Mouse (Mus musculus): ENCODE data around the gene Lrrc8e. TPM values are rescaled to one million over a fixed set of nuclear protein-coding genes. Genes with fewer than 3 reads are reported as not detected.
"Not testable (repeated sequence)": the region's sequence is repeated elsewhere in the genome, so short reads cannot be mapped to it uniquely, and the experiment has no call there.

Gene Lrrc8e
- total RNA-seq, 4 experiments from 2014 or later: 0.08 TPM; not detected in 3

DNA sequence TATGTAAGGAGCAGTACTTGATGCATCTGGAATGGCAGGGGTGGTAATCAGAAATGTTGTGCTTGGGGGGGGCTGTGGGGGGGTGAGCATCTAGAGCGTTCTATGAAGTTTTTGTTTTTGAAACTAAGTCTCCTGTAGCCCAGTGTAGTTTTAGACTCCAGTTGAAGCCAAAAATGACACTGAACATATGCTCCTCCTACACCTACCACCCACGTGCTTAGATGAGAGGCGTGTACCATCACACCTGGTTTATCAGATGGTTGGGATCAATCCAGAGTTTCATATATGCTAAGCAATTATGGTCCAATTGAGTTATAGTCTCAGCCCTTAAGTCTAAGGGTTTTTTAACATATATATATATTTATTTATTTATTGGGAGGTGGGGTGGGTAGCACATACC, 7.0 kb upstream of the Lrrc8e start:
- no peak for DNase-seq (ENCODE audit: low spot score in 2 of 2)

DNA sequence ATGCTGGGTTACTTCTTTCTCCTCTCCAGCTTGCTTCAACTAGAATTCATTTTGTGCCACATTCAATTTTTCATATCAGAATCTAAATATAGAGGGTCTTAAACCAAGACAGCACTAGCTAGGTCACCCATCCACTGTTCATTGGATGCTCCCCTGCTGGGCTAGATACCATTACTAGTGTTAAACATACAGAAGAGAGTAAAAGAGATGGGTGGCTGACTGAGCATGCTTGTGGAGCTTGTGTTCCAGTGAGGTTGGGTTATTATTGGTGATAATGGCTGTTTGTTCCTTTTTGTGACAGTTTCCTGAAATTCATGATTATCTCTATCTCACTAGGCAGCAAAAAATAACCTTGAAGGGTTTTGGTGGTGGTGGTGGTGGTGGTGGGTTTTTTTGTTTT, 4.6 kb upstream of the Lrrc8e start:
- no peak for DNase-seq (ENCODE audit: low spot score in 2 of 2)

DNA sequence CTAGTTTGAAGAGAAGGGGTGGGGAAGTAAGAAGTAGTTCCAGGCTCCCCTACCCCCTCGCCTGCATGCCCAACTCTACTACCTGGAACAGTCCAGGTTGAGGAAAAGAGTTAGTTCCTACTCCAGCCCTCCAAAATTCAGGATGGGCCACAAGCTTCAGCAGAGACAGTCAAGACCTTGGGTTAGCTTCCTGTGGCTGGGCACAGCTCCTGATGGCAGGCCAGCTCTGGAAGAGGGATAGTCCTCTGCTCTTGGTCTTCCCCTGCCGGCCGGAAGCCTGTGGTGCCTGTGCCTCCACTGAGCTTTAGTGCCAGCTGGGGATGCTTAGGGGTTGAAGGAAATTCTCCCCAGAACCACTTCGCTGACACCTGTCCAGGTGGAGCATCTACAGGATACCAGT, 304 bp upstream of the Lrrc8e start:
- no peak for DNase-seq (ENCODE audit: low spot score in 2 of 2)

DNA sequence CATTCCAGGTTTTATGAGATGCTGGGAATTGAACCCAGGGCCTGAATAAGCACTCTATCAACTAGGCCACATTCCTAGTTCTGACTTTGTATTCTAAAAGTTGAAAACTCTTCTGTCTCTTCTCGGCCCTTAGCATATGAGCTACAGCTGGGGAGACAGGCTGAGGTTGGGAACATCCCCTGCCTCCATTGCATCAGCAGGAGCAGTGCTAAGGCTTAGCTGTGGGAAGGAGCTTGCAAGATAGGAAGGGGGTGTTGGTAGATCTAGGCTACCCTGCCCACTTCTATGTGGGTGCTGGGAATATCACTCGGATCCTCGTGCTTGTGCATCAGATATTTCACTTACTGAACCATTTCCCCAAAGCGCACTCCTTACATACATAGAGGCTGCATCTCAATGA, 1.3 kb downstream of the Lrrc8e start:
- no peak for DNase-seq (ENCODE audit: low spot score in 2 of 2)

DNA sequence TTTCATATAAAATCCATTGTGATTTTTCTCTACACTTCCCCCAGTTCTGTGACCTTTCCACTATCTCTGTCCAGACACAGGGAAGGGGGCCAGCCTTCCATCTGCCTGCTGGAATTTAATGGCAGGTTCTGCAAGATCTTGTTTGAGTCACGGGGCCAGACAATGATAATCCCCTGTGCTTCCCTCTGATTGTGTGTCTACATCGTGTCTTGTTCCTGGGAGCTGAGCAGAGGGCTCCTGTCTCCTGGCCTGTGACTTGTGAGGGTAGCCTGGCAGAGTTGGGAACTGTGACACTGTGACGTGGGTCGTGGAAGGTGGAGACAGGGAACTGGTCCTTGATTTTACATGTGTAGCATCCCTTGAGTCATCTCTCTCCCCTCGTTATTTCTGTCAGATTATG, 3.2 kb downstream of the Lrrc8e start:
- DNase-seq (ENCODE audit: low spot score in 2 of 2): no peak

DNA sequence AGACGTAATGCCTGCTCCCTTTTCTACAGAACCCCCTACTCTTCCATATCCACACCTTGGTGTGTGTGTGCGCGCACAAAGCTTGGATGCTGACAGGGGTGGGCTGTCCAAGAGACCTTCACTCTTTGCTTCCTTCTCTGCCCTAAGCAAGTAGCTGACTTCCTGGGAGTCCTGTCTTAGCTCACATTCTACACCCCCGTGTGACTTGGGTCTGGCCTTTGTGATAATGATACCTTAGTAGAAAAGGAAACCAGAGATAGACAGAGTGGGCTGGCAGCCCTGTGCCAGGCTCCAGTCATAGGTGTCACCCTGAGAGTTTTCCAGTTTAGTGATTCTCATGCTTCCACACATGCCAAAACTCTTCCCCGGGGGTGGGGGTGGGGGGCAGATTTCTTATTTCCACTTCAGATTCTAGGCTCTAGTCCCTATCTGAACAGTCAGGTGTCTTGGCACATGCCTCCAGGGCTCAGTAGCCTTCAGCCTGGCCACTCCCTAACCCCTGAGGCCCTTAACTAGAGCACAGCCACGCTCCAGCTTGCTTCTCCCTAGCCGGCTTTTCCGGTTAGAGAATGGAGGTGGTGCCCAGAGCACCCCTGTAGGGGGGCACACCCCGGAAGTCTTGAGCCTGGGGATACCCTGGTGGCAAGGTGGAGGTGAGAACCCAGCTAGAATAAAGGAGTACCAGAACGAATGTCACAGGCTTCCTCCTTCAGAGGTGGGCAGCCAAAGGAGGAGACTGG, 4.2 kb downstream of the Lrrc8e start:
- no peak for DNase-seq (ENCODE audit: low spot score in 2 of 2)

DNA sequence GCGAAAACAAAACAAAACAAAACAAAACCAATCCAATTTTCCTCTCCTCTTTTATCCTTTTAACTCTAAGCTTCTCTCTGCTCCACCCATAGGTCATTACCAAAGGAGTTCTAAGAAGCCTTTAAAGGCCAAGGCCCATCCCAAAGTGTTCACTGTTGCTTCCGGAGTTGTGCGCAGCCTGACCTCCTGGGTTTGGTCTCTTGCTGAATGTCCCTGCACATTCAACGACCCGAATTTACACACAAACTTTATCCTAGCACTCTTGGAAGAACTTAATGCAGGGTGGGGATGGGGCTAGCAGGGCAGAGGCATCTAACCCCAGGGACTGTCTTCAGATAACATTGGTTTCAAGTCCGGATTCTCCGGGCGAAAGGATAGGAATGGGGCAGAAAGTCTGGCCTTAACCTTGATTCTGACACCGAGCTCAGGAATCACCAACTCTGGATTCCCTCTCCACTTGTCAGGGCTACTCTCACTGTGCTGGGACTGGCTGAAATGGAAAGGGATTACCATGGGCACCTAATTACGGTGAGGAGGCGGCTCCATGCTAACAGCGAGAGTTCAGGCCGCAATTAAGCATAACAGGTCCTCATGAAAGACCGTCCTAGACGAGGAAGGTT, 11.3 kb downstream of the Lrrc8e start:
- no peak for DNase-seq (ENCODE audit: low spot score in 2 of 2)

DNA sequence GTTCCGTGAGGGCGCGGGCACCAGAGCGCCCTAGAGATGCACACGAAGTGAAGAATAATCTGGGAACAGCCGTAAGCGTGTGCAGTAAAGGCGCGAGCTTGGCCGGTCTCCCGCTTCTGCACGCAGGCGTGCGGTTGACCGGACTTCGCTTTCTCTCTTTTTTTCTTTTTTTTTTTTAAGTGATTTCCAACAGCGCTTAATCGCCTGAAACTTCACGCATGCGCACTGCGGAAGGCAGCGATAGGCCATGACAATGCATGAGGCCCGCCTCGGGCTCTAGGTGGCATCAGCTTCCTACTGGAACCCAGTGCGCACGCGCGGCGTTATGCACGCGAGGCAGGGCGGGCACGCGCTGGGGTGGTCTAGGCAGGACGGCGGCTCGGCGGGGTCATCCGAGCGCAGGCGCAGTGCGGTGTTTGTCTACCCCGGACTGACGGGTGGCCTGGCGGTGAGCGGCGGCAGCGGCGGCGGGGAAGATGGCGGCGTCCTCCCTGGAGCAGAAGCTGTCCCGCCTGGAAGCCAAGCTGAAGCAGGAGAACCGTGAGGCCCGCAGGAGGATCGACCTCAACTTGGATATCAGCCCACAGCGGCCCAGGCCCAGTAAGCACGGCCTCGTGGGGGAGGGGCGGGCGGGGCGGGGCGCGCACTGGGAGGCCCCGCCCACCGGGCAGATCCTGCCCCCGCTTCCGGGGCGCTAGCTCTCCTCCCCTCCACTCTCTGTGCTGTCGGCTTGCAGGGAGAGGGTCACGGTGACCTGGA, 12.0 kb downstream of the Lrrc8e start, which contains the start of the genes Map2k7 and Gm49320:
Map2k7 (plus strand) TSS at position 307 of the 759 bp plus-strand sequence.
Gm49320 (plus strand) TSS at position 432 of the 759 bp plus-strand sequence.
- DNase-seq (ENCODE audit: low spot score in 2 of 2): peak; percentile 100

DNA sequence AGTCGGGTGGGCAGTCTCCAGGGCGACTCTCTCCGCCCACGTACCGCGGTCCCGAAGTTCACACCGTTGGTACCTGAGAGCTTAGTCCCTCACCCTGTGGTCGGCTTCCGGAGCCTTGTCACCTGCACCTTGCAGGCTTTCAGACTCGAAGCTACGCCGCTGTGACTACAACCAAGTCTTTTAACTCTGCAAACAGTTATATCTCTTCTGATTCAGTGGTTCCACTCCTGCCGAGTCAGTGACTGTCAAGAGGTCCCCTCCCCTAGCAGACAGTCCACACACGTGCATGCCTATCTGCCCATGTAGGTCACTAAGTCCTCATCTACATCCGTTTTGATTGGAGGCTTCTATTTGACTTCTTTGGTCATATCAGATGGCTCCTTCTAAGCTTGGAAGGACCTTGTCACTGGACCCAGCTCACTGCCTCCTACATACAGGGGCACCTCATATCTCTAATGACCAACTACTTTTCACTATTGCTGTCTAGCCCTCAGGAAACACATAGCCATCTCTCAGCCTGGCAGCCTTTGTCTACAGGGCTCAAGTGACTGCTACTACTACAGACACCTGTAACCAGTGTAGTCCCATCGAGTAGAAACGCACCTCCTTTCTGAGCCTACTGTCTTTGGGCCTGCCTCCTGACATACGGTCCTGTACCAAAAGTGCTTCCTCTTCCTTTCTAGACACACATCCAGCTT, 12.7 kb downstream of the Lrrc8e start:
- no peak for DNase-seq (ENCODE audit: low spot score in 2 of 2)

DNA sequence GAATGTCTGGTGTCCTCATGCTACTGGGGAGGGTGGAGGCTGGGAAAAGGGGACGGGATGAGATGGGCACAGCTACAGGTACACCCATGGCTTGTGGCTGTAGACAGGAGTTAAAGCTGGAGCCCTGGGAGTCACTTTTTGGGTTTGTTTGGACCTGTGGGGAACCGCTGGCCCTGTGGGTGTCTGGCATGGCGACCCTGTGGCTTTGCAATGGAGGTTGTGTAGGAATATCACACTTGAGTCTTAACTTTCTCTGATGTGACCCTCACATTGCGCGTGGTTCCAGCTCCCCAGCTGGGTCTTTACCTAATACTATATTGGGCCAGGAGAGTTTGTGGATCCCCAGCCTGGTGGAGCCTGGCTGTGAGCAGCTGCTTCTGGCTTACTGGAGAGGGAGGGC, 18.4 kb downstream of the Lrrc8e start:
- DNase-seq (ENCODE audit: low spot score in 2 of 2): no peak

DNA sequence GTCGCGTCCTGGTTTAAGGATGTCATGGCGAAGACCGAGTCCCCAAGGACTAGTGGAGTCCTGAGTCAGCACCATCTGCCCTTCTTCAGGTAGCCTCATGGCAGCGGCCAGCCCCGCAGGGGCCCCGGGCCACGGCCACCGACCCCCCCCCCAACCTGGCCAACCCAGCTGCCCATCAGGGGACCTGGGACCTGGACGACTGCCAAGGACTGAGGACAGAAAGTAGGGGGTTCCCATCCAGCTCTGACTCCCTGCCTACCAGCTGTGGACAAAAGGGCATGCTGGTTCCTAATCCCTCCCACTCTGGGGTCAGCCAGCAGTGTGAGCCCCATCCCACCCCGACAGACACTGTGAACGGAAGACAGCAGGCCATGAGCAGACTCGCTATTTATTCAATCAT, 19.1 kb downstream of the Lrrc8e start:
- DNase-seq (ENCODE audit: low spot score in 2 of 2): no peak

DNA sequence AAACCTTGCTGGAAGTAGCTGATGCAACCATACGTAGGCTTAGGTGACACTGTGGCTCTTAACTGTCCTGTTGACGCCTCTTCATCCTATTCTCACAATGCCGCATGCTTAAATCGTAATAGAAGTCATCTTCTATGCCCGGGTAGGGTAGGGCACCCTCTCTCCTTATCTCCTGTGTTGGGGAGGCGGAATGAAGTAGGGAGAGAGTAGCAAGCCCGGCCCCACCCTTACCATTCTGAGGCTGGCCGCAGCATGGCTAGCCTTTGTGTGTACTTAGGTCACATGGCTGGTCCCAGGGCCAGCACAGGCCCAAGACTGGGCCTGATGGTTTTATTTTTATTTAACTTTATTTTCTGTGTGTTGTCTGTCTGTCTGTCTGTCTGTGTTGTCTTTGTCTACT, 20.6 kb downstream of the Lrrc8e start:
- DNase-seq (ENCODE audit: low spot score in 2 of 2): no peak

DNA sequence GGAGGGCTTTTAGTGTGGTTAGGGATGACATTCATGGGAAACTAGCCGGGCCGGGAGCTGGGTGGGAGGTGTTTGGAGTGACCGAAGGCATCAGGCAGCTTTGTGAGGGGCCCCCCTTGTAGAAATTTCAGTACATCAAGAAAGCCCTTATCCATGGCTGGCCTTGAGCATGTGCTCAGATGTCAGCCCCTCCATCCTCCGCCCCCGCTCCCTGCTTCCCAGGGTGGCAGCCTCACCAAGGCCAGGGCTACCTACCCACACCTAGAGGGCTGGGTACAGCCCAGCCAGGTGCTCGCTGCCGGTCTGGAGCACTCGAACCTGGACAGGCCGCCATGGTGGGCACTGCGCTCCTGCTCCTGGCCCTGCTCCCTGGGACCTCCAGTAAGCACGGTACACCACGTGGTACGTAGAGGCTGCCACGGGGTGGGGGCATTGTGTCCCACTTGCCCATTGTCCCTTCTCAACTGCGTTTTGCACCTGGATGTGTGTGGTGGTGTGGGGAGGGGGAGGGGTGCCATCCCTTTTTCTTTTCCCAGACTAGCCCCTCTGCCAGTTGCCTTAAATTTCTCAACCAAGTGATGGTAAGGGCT, 21.4 kb downstream of the Lrrc8e start, which contains the start of gene Tgfbr3l:
Tgfbr3l (plus strand) TSS at position 264 of the 590 bp plus-strand sequence.
- no peak for DNase-seq (ENCODE audit: low spot score in 2 of 2)

DNA sequence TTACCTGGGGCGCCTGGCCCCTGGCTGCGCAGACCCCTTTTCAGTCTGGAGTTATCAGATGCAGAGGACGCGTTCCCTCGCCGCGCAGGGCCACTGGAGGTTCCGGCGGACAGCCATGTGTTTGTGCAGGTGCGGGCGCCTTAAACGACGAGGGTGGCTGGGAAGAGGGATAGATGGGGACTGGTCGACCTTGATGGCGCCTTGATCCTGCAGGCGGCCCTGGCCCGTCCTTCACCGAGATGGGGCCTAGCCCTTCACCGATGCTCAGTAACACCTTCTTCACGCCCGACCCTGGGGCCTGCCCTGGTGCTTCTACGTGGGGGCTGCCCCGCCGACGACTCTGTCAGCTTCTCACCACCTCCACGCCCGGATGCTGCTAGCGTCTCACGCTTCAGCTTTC, 22.6 kb downstream of the Lrrc8e start:
- no peak for DNase-seq (ENCODE audit: low spot score in 2 of 2)

DNA sequence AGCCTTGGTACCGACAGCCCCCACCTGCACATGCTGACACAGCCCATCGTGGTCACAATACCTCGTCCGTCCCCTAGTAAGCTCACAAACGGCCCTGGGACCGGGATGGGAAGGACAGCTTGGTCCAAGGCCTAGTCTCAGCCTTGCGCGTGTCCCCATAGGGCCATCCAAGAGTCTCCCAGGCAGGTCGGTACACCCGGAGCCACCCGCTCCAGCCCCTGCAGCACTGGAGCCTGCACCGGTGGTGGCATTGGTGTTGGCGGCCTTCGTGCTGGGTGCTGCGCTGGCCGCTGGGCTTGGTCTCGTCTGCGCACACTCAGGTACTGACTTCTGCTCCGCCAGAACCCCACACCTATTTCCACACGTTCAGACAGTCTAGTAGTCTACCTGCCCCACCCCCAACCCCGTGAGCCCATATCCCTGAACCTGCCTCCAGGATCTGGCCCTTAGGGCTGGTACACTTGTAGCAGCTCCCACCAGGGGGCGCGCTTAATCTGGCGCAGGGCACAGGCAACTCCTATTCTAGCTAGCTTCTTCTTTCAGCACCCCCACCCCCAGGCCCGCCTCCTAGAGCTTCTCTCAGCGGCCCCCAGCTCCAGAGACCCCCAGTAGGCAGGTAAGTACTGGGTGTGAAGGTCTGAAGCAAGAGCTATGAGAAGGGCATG, 23.8 kb downstream of the Lrrc8e start:
- peak; percentile 57 to 81 for DNase-seq (ENCODE audit: low spot score in 2 of 2)

DNA sequence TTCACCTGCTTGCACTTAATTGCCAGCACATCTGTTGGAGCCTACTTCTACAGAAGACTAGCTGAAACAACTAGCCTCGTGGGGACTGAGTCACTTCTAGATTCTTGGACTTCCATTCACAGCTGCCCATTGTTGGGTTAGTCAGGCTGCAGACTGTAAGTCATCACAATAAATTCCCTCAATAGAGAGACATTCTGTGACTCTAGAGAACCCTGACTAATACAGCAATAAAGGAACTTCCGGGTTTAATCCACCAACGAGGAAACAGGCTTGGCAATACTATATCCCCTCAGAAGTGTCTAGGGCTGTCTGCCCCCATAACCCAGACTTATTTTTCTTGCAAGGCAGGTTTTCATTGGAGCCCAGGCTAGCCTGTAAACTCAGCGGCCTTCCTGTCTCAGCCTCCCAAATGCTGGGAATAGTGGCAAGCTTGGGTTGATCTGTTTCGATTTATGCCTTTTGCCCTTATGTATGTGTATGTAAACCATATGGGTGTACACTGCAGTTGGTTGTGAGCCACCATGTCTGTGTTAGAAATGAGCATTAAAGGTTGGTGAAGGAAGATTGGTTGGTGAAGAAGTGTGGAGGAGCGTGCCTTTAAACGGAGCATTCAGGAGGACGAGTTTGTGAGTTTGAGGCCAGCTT, 25.6 kb downstream of the Lrrc8e start:
- no peak for DNase-seq (ENCODE audit: low spot score in 2 of 2)

DNA sequence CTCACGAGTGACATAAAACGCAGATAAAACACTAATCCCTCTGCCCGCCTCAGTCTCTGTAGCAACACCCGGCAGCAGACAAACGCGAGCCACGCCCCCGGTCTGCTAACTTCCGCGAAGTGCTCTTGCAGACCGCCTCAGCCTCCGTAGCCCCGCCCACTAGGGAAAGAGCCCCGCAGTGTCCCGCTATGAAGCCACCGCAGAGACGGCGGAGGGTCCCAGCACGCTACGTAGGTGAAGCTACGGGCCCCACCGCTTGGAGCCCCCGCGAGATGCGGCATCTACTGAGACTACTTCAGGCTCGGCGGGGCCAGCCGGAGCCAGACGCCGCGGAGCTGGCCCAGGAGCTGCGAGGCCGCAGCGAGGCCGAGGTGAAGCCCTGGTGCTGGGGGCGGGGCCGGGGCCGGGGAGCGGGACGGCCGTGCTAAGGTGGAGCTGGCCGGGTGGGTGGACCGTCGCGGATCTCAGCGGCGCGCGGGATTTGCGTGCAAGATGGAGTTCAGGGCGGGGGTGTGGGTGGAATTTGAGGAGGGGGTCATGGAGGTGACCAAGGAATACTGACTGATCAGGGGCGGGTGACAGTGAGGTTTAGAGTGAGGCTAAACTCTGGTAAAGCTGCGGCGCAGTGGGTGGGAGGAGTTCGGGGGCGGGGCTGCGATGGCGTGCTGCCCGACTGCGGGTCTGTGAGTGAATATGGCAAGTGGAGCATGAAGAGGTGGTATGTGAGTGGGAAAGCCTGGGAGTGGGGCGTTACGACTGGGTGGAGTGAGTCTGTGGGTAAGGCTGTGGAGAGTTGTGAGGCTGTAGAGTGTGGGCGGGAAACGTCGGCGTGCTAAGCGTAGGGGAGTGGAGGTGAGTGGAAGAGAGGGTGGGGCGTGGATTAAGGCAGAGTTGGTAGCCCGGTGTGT, 26.6 kb downstream of the Lrrc8e start, which contains the start of gene Snapc2:
Snapc2 (plus strand) TSS at position 147 of the 908 bp plus-strand sequence.
- peak; percentile 88 to 93 for DNase-seq (ENCODE audit: low spot score in 2 of 2)

DNA sequence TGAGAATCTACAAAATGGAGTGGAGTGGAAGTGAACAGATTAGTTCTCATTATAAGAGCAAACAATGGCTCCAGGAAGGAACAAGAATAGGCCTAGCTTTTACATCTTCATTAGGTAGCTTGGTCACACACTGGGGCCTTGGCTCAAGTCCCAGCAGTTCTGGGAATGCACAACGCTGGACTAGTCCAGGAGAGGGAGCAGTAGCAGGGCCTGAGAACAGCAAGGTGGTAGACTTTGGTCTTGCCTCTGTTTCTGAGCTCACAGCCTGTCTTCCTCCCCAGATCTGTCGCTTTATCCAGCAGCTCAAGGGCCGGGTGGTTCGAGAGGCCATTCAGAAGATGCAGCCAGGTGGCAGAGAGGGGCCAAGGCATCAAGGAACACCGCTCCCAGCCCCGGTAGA, 27.4 kb downstream of the Lrrc8e start:
- no peak for DNase-seq (ENCODE audit: low spot score in 2 of 2)

DNA sequence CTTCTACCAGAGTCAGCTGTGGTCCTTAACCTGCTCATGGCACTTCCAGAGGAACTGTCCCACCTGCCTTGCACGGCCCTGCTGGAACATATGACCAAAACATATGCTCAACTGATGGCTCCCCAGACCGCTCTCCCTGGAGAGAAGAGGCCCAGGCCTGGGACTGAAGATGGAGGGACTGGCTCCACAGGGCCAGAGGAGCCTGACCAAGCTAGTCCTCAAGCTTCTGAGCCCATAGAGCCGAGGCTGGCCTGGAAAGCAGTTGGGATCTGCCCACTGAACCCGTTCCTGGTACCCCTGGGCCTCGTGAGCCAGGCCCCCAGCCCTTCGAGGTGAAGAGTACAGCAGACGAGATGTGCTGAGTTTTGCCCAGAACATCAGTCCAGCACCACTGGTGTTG, 28.8 kb downstream of the Lrrc8e start:
- not testable (repeated sequence) for DNase-seq (ENCODE audit: low spot score in 2 of 2)

All from gastrocnemius, adult 8-10 months (tissue).